Mouse (Mus musculus) right cerebral cortex, adult 2 months (tissue): Measurements from ENCODE around the gene Wdr74.

Source experiments
- DNase-seq, 2 experiments: peaks; one replicate each; pipeline ENCODE4 v3.0.0; 2021 to 2022; ENCODE audit warnings: low spot score in 2 of 2

Wdr74 gene

DNA sequence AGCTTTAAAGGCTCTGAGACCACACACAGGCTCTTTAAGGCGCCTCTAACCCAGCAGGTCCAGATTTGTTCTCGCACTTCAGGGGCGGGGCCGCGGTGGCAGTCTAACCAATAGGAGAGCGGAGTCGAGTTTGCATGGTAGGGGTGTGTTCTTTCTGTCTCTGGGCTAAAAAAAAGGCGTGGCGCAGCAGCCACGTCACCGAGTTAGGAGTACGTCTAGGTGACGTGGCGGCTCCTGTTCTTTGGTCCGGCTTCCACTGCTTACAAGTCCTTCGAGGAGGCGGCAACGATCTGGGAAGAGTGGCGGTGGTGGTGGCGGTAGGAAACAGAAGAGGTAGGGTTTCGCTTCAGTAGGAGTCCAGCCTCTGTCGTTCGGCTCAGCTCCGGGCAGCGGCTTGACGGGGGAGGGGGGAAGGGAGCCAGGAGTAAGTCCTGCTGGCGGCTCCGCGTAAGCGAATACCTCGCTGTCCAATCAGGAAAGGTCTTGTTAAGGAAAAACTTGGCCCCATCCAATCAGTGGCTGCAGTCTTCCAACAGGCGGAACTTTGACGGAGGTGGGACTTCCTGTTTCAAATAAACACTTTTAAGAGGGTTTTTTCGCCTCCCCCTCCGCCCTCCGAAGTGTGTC, 5.7 kb downstream of the Wdr74 start, which contains the start of gene Stx5a:
Stx5a (plus strand) TSS at position 171 of the 627 bp plus-strand sequence.
- peak; percentile 95 to 97 for DNase-seq

DNA sequence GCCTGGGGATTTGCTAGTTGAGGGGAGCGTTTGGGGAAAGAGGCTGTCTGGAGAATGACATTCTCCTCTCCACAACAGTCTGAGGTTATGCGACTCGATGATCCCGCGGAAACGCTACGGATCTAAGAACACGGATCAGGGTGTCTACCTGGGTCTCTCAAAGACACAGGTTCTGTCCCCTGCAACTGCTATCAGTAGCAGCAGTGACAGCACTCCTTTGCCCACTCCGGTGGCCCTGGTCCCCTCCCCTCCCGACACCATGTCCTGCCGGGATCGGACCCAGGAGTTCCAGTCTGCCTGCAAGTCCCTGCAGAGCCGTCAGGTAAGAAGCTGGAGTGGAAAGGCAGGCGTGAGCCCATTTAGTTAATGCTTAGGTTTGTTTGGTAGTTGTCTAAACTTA, 6.5 kb downstream of the Wdr74 start:
- no peak for DNase-seq

DNA sequence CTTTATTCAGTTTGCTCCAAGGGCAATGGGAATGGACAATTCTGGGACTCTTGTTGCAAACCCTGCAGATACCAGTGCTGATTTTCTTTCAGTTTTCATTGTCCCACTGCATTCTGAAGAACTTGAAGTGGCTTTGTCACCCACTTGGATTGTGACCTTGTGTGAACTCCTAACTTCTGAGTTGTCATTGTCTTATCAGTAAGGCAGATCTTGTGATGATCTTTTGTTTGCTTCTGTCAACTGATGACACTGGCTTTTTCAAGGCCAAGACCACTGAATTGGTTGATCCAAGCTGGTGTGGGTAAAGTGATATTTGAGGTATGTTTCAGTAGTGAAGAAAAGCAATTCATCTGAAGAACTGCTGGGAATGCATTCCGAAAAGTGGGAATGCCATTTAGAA, 9.8 kb downstream of the Wdr74 start:
- no peak for DNase-seq

DNA sequence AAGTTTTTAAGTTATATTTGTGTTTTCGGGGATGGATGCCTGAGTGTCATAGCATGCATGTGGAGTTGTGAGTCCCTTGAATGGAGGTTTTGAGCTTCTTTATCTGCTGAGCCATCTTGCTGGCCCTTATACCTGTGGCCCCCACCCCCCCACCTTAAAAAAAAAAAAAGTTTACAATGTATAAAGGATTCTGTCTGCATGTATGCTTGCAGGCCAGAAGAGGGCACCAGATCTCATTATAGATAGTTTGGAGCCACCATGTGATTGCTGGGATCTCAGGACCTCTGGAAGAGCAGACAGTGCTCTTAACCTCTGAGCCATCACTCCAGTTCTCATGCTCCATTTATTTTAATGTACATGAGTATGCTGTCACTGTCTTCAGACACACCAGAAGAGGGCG, 11.7 kb downstream of the Wdr74 start:
- DNase-seq: no peak

DNA sequence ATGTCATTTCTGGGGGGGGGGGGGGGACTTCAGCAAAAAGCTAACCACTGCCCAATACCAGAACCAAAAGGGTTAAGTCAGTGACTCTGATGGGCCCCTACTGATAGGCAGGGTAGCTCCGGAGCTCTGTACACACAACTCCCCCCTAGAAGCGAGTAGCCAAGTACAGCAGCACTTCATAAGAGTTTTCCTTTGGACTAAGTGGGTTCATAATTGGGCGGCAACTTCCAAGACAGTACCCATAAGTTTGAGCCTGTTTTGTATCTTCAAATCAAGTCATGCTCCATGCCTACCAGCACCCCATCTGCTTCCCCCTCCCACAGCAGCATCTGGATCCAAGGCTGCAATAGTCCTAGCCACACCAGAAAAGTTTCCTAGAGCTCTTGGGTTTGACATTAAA, 20.0 kb downstream of the Wdr74 start:
- DNase-seq: no peak

DNA sequence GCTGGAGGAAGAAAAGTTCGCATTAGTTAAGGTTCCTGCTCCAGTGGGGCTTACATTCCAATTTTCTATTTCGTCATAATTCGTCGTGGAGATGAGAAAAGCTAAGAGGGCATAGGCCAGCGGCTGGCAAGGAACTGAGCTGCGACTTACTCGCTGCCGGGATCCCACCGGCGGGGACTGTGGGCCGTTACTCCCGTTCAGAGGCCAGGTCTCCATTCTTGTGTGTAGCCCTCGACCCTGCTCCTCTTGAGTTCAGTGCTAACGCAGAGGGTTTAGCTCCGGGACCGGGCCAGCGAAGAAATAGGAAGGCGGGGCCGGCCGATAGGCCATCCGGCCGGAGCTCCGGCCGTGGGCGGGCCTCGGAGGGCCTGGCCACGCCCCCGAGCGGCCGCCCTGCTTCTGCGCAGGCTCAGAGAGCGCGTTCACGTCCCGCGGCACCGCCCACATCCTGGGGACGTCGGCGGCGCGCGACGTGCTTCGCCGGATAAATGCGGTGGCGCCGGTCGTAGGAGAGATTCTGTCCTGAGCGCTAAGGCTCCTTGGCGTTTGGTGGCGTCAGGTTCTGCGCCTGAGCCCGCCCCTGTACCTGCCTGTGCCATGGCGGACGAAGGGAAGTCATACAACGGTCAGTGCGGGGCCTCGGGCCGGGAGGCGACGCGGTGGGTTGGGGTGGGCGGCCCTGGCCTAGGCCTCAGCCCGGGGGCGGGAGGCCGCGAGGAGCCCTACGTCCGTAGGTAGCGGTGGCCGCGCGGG, 21.2 kb downstream of the Wdr74 start, which contains the start of gene Nxf1:
Nxf1 (plus strand) TSS at position 439 of the 753 bp plus-strand sequence.
- DNase-seq: peak; percentile 89 to 94

DNA sequence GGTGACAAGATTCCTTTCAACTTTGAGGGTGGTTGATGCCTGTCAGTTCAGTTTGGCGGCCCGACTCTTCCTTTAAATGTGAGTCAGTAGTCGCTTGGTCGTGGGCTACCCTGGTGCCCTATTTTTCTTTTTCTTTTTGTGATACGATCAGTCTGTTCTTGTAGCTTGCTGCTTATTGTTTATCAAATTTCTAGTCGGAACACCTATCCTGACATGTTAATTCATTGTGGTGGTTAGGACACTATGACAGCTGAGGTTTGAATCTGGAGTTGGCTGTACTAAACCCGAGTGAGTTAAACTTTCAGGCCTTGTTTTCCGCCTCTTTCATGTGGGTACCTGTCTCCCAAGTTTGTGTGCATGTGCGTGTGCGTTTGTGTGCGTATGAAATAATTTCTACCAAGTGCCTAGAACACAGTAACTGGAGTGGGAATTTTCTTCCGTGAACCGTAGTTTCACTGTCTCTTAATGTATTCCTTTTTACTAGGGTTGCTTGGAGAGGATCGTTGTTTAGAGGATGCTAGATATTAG, 21.9 kb downstream of the Wdr74 start:
- no peak for DNase-seq

DNA sequence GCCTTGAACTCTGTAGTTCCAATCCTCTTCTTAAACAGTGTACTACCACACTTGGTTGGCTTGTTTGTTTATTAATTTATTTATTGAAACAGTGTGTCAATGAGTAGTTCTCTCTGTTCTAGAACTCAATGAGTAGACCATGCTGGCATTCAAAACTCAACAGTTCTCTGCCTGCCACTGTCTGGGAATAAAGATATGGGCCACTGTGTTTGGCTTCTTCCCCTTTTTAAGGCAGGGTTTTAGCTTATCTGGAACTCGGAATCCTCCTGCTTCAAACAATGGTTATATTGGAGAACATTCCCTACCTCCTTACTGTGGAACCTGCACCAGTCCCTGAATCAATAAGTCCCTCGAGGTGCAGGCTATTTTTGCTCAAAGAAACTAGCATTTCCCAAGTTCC, 23.3 kb downstream of the Wdr74 start:
- no peak for DNase-seq

DNA sequence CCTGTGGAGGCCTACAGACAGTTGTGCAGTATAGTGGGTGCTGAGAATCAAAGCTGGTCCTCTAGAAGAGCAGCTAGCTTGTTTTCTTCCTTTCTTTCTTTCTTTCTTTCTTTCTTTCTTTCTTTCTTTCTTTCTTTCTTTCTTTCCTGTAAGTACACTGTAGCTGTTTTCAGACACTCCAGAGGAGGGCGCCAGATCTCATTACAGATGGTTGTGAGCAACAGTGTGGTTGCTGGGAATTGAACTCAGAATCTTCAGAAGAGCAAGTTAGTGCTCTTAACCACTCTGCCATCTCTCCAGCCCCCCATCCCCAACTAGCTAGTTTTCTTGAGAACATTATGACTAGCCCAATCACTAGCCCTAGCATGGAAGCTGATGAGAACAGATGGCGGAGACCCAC, 25.1 kb downstream of the Wdr74 start:
- DNase-seq: no peak

DNA sequence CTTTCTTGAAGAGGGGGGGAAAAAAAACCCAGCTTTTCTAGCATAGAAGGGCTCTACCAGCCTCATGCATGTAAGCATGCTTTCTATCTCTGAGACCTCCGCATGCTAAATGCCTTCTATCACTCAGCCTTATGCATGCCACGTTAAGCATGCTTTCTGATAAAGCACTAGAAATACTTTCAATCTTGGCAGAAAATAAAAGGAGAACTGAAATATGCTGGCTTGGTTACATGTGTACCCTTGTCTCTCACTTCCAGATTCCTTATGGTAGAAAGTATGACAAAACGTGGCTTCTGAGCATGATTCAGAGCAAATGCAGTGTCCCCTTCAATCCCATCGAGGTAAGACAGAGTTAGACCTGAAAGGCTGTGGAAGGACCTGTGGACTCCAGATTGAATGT, 27.6 kb downstream of the Wdr74 start:
- DNase-seq: no peak

DNA sequence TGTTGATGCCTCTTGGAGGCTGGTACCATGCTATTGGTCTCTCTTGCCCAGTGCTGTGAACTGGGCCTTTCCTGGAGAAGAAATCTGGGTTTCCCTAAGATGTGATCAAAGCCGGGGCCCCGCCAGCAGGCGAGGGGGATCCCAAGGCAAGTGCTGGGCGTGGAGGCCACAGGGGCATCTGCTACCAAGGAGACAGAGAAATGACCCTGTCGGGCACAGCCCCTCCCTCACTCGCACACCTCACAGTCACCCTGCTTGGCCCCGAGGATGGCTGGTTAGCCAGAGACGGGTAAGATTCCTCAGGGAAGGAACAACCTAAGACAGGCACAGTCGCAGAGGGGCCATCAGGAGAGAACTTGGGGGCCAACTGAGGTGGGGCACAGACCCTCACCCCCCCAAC, 29.9 kb downstream of the Wdr74 start:
- no peak for DNase-seq

DNA sequence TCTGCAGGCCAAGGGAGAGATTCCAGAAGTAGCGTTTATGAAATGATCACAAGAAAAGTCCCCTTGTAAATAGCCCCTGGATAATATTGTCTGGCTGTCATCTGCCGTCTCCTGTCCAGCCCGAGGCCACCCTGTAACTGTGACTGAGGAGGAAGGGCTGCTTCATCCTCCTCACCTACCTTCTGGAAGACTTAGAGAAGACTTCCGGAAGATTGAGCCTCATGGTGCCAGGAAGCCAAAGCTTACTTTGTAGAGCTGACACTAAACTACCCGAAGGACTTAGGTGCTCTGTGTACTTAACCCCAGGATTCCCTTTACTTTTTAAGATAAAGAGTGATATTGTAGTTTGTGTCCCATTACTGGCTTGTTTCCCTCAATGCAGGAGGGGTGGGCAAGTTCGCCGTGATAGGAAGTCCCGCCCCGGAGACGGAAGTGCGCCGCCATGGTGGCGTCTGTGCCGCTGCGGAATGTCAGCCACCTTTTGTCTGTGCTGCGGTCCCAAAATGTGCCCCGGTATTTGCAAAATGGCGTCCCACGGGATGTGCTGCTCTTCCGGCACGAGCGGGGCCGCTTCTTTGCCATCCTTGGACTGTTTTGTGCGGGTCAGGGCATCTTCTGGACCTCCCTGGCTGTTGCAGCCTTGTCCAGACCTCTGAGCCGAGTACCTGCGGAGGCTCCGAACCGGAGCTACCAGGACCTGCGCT, 35.1 kb downstream of the Wdr74 start, which contains the start of gene Tmem223:
Tmem223 (plus strand) TSS at position 430 of the 704 bp plus-strand sequence.
- DNase-seq: peak; percentile 80 to 85

DNA sequence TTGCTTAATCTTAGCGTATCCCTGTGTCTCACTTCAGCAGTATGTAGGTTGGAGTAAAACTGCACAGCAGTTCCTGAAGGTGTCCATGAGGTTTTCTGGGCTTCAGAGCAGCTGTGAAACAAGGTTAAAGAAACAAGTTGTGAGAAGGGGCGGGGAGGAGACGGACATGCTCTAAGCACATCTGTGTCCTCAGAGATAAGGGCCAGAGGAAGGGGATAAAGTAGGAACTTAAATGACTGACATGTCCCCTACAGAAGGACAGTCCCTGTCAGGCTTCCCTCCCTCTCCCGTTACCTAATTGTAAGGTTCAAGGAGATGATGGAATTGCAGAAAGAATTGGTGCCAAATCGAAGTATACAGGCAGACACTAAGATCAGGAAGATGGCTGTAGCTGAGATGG, 37.4 kb downstream of the Wdr74 start:
- DNase-seq: no peak

DNA sequence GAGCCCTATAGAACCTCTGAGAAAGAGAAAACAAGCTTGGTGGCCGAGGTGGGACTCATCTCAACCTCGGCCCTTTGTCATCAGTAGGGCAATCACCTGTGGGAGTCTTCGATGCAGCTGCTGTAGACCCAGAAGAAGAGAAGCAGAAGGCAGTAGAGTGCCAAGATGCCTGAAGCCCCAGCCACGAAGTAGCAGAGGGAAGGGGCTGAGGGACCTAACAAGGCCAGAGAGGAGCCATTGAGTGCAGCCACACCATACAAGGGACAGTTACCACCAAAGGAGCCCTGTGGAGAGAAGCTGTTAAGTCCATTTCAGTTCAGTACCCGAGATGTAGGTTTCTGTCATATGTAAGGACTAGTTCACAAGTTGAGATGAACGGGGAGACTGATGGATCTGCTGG, 37.8 kb downstream of the Wdr74 start:
- no peak for DNase-seq

DNA sequence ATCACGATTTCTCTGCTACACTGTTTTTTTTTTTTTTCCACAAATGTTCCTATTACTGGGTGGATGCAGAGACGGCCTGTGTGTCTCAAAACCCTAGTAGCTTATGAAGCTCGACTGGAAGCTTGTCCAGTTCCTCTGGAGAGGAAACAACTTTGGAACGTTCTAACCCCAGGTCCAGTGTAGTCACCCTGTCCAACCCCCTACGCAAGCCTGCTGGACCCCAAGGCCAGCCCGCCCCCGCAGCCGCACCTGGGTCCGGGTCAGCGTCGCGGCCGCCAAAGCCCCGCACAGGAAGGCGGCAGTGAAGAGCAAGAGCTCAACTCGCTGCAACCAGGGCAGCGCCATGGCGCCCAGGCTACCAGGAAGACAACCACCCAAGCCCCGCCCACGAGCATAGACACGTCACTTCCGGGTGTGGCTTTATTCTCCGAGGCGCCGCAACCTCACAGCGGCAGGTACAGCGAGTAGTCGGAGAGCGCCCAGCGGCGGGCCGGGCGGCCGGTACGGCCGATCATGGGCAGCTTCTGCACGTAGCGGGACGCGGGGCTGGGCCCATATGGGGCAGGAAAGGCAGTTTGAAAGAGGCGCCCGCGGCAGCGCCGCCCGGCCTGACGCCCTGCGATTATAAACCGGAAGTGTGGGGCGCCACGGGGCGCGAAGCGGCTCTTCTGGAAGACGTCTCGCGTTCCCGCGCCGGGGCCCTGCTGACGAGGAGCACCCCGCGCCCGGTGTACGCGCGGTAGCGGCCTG, 38.6 kb downstream of the Wdr74 start, which contains the start of gene Tmem179b:
Tmem179b (minus strand) TSS at position 382 of the 750 bp plus-strand sequence.
- DNase-seq: peak; percentile 97 to 98

DNA sequence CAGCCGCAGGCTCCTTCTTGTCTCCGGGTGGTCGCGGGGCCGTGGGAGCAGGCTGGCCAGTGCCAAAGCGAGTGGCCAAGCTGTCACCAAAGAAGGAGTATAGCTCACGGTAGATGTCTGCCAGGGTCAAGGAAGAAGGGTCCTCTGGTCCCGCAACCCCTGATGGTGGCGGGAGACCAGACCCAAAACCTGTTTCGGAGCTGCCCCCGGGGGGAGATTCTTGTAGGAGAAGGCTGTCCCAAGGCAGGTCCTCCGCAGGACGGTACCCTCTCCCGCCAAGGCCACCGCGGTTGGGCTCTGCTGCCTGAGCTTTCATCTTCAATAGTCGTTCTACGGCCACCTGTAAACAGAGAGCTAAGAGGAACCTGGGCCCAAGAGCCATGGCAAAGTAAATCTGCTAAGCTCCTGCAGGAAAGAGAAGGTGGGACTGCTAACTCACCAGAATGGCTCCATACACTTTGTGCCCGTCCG, 39.4 kb downstream of the Wdr74 start:
- DNase-seq: no peak

DNA sequence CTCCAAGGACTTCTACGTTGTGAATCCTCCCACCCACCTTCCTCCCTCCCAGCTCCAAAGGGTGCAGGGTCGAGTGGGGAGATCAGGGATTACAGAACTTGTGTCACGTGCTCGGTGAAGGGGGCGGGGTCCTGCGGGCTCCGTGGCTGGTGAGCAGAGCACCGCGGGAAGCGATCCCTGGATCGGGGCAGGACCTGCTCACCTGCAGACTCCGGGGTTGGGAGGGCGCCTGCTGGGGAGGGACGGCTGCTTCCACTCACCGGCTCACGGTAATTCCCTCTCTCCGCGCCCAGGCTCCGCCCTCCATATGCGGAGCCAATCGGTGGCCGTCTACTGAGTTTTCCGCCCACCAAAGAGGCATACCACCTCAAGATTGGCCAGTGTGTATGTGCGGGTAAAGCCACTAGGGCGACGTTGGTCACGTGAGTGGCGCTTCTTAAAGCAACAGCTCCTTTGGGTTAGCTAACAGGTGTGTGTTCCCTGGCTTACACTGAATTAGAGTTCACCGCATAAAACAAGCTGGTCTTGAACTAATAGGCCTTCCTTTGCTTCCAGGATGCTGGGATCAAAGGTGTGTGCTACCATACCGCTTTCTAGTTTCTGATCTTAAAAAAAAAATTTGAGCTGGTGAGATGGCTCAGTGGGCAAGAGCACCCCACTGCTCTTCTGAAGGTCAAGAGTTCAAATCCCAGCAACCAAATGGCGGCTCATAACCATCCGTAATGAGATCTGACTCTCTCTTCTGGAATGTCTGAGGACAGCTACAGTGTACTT, 50.6 kb downstream of the Wdr74 start, which contains the start of gene Taf6l:
Taf6l (minus strand) TSS at position 410 of the 774 bp plus-strand sequence.
- DNase-seq: peak; percentile 88 to 95

DNA sequence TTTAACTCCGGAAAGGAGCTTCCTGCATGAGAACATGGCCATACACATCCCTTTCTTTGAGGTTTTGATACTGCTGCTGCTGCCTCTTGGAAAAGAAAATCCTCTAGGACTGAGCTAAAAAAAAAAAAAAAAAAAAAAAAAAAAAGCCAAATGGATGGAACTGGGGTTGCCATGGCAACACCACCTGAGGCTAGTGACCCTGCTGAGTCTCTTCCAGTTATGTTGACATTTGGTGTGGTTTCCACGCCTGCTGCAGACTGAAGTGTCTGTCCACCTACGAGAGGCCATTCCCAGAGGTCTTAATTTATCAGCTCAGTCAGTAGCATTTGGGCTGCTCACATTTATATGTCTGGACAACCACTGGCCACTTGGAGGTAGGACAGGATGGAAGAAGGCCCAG, 52.9 kb downstream of the Wdr74 start:
- DNase-seq: no peak

DNA sequence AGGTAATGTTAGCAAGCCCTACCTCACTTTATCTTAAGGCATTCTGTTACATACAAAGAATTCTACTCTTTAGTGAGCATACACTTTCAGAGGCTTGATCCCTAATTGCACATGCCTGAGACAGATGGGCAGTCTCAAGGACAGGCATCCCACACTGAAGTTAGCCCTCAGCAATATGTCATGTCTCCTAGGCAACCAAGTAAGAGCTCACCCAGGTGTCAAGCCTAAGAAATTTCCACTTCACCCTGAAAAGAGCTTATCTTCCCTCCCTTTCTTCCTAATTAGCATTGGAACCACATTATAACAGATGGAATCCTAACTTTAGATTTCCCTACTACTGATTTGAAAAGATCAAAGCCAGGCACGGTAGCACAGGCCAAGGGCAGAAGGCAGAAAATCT, 53.5 kb downstream of the Wdr74 start:
- no peak for DNase-seq

DNA sequence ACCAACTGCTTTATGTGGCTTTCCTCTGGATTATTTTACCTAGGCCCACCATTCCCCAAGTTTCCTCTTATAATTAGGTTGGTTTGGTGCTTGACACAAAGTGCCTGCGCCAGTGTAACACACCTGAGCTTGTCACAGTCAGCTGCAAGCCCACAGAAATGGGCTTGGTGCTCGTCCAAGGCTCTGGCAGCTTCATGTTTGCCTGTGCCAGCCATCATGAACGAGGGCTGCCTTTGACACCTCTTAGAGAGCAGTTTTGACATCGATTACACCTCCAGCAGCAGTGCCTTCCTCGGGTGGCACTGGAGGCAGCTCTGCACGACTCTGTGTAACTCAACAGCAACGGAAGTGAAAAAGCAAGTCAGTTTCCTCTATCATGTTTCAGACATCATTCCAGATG, 54.5 kb downstream of the Wdr74 start:
- no peak for DNase-seq
